Mouse (Mus musculus): ENCODE results near the gene Zmynd12.

DNA sequence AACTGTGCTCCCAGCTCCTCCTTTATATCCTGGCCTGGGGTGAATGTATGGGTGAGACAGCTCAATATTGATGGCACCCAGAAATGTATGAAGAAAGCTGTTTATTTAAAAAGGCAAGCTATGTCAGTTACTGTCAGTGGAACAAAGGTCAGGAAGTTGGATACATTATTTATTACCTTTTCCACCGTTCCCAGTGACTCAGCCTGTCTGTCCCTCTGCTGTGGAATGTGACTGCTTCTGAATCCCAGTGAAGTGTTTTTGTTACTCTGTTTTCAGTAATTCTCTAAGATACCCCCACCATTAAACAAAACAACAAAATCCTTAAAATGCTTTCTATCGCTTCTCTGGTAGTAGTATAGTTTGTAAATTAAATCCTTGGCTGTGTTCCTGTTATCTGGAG is 3.0 kb downstream of the Zmynd12 start:
- TF ChIP-seq CTCF (IDR thresholded peaks at IDR 0.05; ENCODE audit: borderline replicate concordance, control insufficient read depth, extremely low read depth, insufficient read depth, low read length, poor library complexity) (no peak), POLR2A (IDR thresholded peaks at IDR 0.05; ENCODE audit: control insufficient read depth, extremely low read depth, insufficient read depth, low read length, poor library complexity) (no peak)

All from thymus, adult 2 months (tissue).